Mouse (Mus musculus) frontal cortex, postnatal 14 days (tissue): ENCODE data around the gene Srp14.

ENCODE experiments used
- DNase-seq, 2 experiments: peaks; one replicate each; pipeline ENCODE4 v3.0.0; 2022; ENCODE audit warnings: low spot score in 2 of 2

Srp14 gene

DNA sequence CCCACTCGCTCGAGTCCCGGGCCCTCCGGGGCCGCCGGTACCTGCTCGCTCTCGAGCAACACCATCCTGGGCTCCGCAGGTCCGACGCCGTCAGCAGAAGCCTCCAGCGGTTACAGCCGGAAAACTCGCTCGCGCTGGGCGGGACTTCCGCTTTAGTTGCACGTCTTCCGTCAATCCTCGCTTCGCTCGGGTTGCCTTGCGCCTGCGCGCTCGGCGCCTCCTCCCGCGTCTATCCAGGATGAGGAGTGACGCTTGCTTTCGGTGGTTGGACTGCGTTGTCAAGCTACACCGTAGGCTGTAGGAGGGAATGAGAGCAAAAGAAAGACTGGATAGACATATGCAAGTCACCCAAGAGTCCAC lies at the start of gene Srp14:
Gene Srp14, minus strand, starts transcription at position 162 of the 360 bp plus-strand sequence.
- peak; percentile 83 to 84 for DNase-seq

DNA sequence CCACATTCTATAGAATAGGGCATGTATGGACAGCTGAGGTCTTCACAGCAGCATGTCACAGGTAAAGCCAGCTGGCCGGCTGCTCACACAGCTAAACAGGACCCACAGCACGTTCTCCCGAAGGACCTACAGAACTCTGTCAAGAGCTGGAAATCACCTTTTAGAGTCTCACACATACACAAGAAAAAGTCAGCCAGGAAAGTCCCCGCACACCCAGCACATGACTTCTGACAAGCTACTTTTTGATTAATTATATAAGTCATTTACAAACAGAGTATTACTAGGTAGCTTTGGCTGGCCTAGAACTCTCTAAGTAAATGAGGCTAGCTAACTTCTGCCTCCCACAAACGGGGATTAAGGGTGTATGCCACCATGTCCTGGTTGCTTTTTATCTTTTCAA lies 47.0 kb upstream of the Srp14 start:
- no peak for DNase-seq

DNA sequence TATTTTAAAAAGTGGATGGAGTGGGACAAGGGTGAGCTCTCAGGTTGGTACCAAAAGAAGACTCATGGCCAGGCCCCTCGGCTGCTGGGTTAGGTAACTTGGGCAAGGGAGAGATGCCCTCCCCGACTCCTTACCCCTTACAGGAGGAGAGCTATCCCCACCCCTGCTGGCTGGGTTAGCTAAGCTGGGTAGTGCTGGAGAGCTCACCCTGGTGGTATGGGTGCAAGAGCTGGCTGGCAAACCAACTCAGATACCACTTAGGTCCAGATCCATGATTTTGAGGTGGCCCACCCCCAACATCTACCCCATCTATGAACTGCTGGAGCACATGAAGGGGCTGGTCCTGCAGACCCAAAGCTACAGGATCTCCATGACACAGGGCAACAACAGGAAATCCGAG lies 45.3 kb upstream of the Srp14 start:
- DNase-seq, result no peak

DNA sequence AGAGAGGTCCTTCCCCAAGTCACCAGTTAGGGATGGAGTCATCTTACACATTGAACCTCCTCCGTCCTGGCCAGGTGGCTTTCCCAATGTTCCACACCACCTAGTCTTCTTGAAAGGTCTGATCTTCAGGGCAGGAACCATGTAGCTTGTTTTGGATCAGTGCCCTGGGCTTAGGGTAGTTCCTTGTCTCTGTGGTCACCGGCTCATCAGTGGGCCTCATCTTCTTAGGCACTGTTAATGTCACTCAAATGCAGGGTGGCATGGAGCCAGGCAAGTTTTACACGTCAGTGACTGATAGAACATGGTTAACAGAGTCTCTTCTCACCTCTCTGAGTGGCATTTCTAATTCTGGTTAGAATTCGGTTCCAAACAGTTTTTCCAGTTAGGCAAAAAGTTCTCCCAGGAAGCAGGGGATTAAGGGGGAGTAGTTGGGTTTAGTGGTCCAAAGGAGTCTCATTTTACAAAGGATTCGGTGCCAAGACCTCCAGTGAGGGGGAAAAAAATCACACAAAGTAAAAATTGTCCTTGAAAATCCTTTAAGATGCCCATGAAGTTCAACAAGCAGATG lies 43.7 kb upstream of the Srp14 start:
- DNase-seq, result no peak

DNA sequence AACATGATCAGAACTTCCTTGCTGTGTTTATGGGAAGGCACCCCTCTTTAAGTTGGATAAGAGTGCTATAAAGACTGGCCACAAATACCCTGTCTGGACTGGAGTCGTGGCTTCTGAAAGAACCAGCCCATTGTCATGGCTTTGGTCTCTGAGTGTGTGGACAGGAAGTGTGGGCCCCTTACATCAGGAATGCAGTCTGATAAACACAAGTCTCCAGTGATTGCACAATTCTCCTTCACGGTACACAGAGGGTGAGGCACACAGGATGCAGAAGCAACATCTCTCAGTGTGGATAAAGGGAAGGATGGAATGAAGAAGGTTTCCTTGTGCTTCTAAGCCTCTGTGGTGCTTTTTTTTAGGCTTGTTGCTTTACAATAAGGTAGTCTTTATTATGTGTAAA lies 42.8 kb upstream of the Srp14 start:
- no peak for DNase-seq

DNA sequence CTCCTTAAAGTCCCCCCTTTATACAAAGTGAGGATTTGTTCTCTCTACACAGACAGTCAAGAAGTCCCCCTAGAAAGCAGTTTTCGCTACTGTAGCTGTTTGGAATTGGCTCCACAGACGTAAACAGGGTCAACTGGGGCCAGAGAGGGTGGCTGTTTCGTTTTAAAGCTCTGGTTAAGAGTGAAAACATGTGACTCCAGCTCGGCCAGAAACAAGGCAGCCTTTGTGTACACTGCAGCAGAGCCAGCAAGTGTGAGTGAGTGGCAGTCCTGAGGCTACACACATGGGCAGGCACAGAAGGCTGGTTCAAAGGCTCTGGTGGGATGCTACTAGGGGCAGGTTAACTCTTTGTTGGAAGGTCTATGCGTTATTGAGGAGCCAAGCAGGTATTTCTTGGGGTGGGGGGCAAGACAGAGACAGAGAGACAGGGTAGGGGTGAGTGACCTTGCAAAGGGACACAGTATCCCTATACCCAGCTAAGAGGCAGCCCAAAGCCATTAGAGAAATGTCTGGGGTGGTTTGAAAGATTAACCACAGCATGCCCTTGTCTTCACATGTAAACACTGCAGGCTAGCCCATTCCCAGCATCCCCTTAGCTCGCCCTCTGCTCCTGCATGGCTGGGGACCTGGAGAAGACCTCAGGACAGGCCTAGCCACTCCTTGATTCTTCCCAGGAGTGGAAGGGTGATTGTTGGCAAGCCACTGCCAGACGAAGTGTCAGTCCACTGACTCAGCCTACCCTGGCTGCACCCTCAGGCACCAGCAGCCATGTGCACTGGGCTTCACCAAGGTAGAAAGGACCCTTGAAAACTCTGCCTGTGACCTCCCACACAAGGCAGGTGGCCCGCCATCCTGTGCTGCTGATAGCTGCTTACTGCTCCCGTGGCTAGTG lies 40.8 kb upstream of the Srp14 start:
- peak in 1 of 2 experiments; percentile 36 for DNase-seq

DNA sequence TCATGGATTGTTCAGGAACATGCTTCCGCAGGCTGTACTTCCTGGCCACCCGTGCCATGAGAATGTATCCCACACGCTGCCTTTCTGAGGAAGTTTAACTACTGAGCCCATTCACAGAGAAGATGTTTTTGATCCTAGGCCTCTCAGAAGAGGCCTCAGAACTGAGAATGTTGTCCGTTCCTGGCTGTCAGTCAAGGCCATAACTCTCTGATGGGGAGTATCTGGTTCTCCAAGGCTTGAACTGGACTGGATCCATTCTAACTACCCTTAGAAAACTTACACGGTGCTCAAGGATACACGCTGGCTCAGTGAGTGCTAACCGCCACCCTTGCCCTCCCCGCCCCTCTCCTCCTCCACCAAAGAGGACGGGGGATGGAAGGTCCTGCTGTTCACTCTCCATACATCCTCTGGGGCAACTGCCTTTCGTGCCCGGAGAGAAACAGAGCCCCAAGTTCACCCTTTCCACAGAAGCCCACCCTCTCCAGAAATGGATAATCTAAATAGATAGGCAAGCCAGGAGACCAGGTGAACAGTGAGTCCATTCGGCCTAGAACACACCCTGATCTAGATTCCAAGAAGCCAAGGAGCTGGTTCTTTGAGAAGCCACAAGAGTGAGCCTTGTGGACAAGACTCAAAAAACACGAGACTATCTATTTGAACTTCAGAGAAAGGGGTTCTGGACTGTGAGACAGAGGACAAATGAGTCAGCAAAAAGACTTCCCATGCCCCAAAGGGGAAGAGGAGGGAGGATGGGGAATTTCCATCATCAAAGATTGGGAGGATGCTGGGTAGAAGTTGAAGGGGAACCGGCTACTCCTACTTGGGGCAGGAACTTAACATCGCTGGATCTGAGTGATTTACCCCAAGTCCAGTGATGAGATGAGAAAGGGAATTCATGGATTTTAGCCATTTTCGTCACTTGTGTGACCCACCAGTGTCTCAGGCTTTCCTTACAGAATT lies 33.2 kb upstream of the Srp14 start:
- no peak for DNase-seq

DNA sequence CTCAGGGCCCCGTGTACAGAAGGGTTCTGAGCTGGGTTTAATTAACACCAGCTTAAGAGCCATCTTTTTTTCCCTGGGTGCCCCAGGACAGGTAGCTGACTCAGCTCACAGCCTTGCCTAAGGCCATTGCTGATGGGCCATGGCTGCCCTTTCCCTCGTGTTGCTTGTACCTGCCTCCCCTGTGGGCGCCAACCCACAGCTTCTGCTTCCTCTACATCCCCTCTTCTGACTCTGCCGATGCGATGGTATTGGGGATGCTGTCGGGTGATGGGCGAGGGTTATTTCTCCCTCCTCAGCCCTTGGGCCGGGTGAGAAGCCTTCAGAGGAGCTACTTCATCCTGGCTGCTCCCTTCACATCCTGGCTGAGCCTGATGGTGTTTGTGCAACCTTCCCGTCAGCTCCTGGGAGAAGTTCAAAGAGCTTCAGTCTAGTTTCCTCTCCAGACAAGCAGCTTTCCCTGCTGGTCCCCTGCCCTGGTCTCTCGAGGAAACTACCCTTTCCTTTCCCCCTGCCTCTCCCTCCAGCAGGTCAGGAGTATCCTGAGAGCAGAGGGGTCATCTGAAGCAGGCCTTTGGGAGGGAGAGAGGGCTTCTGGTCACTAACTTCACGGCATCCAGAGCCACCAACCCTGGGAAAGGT lies 32.4 kb upstream of the Srp14 start:
- DNase-seq, result no peak

DNA sequence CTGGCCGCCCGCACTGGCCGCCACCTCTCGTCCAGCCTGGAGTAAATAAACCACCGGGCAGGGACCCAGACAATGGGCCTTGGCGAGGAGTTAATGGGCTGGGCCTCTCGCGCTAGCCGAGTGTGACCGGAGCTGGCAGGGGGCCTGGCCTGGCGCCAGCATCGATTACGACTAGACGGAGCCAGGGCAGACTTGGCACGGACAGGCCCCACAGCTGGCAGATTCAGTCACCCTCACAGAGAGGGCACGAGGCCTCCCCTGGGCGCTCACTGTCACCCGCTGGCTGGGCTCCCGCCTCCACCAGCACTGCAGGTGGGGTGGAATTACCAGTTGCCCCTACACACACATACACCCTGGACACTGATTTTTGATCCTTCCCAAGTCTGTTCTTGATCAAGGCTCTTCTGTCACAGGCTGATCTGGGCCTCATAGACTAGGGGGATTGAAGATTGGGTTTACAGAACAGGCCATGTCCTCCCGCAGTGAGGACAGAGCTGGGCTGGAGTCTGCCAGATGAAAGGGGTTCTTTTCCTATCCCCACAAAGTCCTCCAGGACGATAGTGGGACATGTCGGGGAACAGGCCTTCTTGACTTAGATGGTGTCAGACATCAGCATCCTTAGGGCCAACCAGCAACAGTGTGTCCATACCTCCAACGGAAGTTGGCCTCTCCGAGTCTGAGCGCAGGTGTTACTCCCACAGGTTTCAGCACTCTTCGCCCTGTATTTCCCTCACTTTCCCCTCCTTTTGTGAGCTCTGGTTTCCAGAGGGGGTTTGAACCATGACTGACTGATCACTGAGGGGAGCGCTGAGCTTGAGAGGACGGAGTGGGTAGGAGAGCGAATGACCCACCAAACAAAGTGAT lies 31.2 kb upstream of the Srp14 start:
- DNase-seq, result peak; percentile 72 to 80

DNA sequence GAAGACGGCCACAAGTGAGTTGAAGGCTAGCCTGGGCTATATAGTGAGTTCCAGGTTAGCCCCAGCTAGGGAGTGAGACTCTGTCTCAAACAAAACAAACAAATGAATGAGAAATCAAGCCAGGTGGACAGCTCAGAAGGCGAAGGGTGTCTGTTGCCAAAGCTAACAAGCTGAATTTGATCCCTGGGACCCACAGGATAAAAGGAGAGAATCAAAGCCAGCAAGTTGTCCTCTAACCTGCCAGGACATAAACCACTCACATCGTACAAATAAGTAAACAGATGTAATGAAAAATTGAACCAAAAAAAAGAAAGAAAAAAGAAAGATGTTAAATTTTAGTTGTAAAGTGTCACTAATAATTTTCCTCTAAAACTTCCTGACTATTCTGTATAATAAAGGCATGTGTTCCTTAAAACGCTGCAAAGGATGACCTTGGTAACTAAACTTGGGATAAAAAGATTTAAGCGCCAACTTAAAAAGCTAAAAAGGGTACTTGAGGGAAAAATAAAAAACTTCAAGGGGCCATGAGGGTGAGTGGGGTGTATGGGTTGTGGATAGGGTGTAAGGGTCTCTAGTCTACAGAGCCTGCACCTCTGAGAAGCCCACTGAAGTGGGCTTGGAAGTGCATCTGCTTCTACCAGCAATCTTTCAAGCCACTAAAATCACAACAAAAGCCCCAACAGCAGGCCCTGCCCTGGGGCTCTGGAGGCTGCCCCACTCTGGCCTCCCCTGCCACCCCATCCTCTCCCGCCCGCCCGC lies 30.4 kb upstream of the Srp14 start:
- no peak for DNase-seq

DNA sequence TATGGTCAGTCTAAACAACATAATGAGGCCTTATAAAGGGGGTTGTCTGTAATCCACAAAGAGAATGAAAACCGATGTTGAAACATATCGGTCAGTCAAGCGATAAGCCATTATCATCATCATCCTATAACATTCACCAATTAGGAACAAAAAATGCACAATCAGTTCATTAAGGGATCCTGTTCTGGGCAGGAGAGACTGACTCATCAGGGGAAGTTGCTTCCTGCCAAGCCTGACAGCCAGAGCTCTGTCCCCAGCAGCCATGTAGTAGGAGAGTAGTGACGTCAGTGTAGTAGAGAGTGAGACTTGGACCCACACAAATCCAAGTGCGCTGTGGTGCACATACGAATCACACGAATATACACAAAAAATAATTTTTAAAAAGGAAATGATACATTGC lies 27.6 kb upstream of the Srp14 start:
- no peak for DNase-seq

DNA sequence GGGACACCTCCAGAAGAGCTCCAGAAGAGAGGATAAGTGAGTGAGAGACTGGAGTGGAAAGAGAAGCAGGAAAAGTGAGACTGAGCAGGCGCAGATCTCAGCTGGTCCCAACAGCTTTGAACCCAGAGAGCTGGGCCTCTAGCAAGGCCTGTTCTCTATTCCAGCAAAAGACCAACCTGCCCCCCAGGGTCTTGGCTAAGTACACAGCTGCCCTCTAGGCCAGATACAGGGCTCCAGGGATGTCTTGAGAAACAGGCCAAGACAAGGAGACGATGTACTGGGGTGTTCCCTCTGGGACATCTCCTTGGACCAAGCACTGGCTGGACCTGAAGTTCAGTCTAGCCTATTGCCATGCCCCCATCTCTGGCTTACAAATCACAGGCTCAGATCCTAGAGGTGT lies 20.7 kb upstream of the Srp14 start:
- no peak for DNase-seq

DNA sequence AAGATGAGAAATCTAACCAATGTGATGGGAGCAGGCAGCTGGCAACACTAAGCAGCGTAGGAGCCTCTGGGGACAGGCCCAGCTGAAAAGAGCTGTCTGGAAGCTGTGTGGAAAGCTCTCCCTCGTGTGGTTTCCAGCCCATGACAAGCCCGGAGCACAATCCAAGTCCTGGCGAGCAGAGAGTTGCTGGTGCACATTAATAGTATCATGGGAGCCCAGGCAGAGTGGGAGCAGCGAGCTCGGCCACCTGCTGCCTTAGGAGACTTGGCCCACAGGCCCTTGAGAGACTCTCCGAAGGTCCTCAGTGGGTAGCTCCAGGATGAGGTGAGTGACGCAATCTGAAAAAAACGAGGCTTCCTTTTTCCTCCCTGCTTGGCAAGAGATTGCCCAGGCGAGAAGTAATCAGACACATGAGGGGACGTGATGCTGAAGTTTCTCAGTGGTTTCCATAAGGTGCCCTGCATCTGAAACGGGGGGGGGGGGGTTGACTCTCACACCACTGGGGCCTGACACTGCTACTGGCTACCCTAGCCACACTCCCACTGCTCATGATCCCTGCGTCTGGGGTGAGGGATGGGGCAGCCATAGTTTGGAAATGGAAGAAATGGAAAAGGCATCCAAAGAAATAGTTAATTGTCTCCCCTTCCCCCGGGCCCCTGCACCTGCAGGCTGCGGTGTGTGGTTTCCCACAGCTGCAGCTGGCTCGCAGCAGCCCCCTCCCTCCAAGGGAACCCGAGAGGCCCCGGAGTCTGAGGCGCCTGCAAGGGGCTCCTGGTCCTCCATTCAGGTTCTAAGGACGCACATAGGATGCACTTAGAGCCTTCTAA lies 19.8 kb upstream of the Srp14 start:
- no peak for DNase-seq

DNA sequence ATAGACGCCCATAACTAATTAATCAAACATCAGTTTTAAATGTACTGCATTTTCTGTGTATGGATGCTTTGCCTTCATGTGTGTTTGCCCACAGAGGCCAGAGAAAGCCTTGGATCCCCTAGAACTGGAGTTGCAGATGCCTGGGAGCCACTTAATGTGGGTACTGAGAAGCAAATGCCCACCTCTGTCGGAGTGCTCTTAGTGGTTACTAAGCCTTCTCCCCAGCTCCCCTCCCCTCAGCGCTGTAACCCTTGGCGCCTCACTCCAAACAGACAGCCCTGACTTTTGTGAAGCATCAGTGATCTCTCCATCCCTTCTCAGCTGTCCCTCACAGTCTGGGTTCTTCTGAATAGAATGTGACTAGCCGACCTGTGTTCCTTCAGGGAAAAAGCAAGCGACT lies 19.0 kb upstream of the Srp14 start:
- DNase-seq, result no peak

DNA sequence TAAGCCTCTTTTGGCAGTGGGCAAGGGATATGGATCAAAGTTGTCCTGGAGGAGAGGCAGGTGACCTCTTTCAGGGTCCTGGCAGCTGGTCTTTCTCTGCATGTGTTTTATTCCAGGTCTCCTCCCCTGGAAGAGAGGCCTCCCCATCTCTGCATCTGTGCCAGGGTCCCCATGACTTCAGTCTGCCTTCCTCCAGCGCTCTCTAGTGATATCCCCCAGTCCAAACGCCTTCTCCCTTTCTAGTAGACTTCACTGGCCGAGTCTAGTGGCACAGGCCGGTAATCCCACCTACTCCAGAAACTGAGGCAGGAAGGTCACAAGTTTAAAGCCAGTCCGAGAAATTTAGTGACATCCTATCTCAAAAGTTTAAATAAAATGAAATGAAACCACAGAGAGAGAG lies 18.4 kb upstream of the Srp14 start:
- no peak for DNase-seq

DNA sequence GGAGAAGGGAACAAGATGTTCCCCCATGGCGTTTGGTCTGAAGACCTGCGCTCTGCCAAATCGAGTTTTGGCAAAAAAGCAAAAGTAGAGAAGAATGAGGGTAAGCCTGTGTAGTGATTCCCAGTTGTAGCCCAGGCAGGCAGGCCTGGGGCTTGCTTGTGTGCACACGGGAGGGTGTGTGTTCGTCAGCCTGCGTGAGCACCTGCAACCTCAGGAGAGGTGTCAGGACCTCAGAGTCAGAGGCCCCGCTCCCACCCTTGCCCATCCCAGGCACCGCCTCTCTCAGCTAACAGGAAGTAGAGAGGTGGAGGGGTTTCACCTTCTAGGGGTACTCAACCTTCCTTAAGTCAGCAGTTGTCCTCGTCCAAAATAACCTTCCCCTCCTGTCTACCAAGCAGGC lies 15.5 kb upstream of the Srp14 start:
- DNase-seq, result no peak

DNA sequence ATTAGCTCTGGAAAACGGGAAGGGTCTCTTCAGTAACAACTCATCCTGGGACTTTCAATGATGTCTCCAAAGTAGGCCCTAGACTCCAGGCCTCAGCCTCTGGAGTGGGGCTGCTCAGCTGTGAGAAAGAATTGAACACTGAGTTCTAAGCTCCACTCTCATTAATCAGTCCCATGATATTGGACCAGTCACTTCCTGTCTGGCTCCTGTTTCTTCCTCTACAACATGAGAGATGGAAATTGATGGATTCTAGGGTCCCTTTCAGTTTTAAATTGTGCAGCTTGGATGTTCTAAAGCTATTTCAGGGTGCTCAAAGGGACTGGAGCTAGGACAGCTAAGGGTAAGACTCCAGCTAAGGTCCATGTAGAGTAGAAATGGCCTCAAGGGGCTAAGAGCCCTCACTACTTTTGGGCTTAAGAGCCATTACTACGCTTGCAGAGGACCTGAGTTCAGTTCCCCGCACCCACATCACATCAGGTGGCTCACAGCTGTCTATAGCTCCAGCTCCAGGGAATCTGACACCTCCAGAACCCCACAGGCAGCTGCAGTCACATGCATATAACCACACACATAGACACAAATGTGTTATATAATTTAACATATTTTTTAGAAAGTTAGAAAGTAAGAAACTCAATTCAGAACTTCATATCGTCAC lies 12.4 kb upstream of the Srp14 start:
- DNase-seq, result no peak

DNA sequence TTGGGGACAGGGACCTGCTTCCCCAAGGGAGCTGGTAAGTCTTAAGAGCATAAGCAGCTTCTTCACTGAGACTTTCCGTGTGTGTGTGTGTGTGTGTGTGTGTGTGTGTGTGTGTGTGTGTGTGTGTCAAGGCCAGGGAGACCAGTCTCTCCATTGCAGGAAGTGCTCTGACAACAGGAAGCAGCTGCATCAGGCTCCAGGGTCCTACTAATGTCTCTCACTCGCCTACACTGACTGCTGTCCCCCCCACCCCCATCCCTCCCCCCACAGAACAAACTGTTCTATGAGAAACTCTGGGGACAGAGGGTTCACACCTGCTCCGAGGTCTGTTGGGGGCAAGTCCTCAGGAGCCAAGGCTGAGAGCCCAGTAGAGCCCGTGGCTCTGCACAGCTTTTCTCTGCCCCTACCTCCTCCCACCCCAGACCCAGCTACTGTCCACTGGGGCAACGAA lies 11.8 kb upstream of the Srp14 start:
- DNase-seq, result no peak
